Comparison of ENCODE assay signal across 7 mouse cellular contexts in the genomic region with DNA sequence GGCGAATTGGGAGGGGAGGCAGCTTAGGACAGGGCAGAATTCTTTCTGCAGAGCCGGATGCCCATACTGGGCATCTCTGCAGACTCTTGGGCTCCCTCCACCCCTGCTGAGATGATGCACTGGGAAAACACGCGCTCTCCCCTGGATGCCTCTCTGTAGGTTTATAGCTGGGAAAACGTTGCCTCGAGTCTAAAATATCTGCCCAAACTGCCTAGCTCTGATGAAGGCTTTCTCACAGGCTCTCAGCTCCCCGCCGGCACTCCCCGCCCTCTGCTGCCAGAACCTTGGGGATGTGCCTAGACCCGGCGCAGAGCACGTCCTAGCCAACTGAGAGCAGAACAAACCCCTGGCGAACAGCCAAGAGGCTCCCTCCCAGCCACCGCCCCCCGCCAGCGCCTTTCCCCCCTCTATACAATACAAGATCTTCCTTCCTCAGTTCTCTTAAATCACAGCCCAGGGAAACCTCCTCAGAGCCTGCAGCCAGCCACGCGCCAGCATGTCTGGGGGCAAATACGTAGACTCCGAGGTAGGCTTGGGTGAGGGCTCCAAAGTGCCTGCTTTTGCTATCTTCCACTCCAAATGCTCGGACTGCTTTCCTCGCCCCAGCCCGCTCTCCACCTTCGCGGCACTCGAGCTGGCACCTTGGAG. TPM values are rescaled to one million over a fixed set of nuclear protein-coding genes. Genes with fewer than 3 reads are reported as not detected.
A peak's percentile ranks its signal among the peaks of the same experiment; 100 is the strongest.
DNase-seq lines count a peak whose midpoint lies in the region; ATAC-seq and TF ChIP-seq lines count a peak whose summit lies in the region.

A gene (plus strand): TSS at position 382 of the 648 bp plus-strand sequence.

- peak within 1 kb of the TSS; percentile 88 for H3K4me2 ChIP-seq in embryonic facial prominence, embryonic 12.5 days (replicated peaks)

- WGBS in embryonic facial prominence, embryonic 12.5 days = under 1% methylated on average over 26 of the region's 26 CpGs
- under 1% methylated on average over 26 of the region's 26 CpGs for WGBS in kidney, adult 2 months
- under 1% methylated on average over 26 of the region's 26 CpGs for WGBS in small intestine, adult 2 months

- no peaks in the 10 kb centered on the region for H3K9me3 ChIP-seq in embryonic facial prominence, embryonic 12.5 days

- H3K4me1 ChIP-seq in embryonic facial prominence, embryonic 12.5 days = peaks cover 21% of the 10 kb centered on the region
- 0 out of 2 replicates have a peak, but pooled peaks cover 5% of the 10 kb centered on the region for H3K4me1 ChIP-seq in kidney, adult 2 months (ENCODE audit: control insufficient read depth, insufficient read depth, low read length)
- H3K4me1 ChIP-seq in small intestine, adult 2 months (ENCODE audit: control insufficient read depth, insufficient read depth, insufficient read length, low read length) = no peaks in the 10 kb centered on the region

- TF ChIP-seq CTCF in kidney, adult 2 months (conservative IDR thresholded peaks at IDR 0.05; ENCODE audit: insufficient read depth, insufficient read length, low read depth, low read length) = no peak
- no peak for TF ChIP-seq CTCF in small intestine, adult 2 months (IDR thresholded peaks at IDR 0.05; ENCODE audit: extremely low read depth, insufficient read length, insufficient replicate concordance, low read depth, low read length)

- peak within 1 kb of the TSS; percentile 43 for H3K4me3 ChIP-seq in embryonic facial prominence, embryonic 12.5 days
- peak within 1 kb of the TSS; percentile 41 for H3K4me3 ChIP-seq in kidney, adult 2 months (ENCODE audit: insufficient read depth, low read depth, low read length)
- H3K4me3 ChIP-seq in small intestine, adult 2 months (ENCODE audit: low read depth, low read length) = peak within 1 kb of the TSS; percentile 71

- peaks cover 28% of the 10 kb centered on the region for H3K27me3 ChIP-seq in embryonic facial prominence, embryonic 12.5 days
- no peaks in the 10 kb centered on the region for H3K27me3 ChIP-seq in kidney, adult 2 months (replicated peaks; ENCODE audit: control insufficient read depth, insufficient read depth, low read length)
- H3K27me3 ChIP-seq in small intestine, adult 2 months (ENCODE audit: control insufficient read depth, insufficient read depth, low read length) = peaks cover 19% of the 10 kb centered on the region

- peak in 1 of 2 experiments; percentile 25 for DNase-seq in adrenal gland, postnatal 4 days (ENCODE audit: low spot score in 2 of 2)
- peak; percentile 81 to 92 for DNase-seq in heart, adult 18-20 months
- DNase-seq in kidney, adult 2 months = peak; percentile 81
- DNase-seq in left cerebral cortex, postnatal 4 days = peak; percentile 74
- peak; percentile 70 for DNase-seq in mesoderm, embryonic 11.5 days (ENCODE audit: low read depth, low spot score)

- intact Hi-C loops in left cerebral cortex, postnatal 4 days (cut with DNase I) = loop anchor here (5.0 kb wide), 1 partner anchor 199 kb away; no protein-coding TSS in a partner anchor

- H3K9ac ChIP-seq in embryonic facial prominence, embryonic 12.5 days = peak within 1 kb of the TSS; percentile 40

- peak; percentile 85 for ATAC-seq in embryonic facial prominence, embryonic 12.5 days (ENCODE audit: insufficient number of reproducible peaks, insufficient read depth, low FRiP score, low TSS enrichment)

- no peak for TF ChIP-seq POLR2A in kidney, adult 2 months (IDR thresholded peaks at IDR 0.05; ENCODE audit: low read depth, low read length)
- peak; percentile 39; the same call in 1 of the 2 replicates for TF ChIP-seq POLR2A in small intestine, adult 2 months (IDR thresholded peaks at IDR 0.05; ENCODE audit: low read depth, low read length)

- no peaks in the 10 kb centered on the region for H3K36me3 ChIP-seq in embryonic facial prominence, embryonic 12.5 days
- H3K36me3 ChIP-seq in kidney, adult 2 months (ENCODE audit: control insufficient read depth, insufficient read depth, low read length) = no peaks in the 10 kb centered on the region
- H3K36me3 ChIP-seq in small intestine, adult 2 months (ENCODE audit: control insufficient read depth, insufficient read depth, low read length) = no peaks in the 10 kb centered on the region

- no peak within 1 kb of the TSS; the same call in 1 of the 2 replicates for H3K27ac ChIP-seq in embryonic facial prominence, embryonic 12.5 days
- peak within 1 kb of the TSS; percentile 84 for H3K27ac ChIP-seq in kidney, adult 2 months (ENCODE audit: insufficient read depth, low read depth, low read length)
- H3K27ac ChIP-seq in small intestine, adult 2 months (ENCODE audit: insufficient read depth, low read depth, low read length) = peak within 1 kb of the TSS; percentile 89

RNA-seq across cellular contexts. Expression of the gene that starts here (rescaled TPM):
- 100 to 1,000 TPM; 172 to 175 TPM for total RNA-seq in adrenal gland, postnatal 4 days (2021)
- polyA plus RNA-seq in embryonic facial prominence, embryonic 12.5 days (2016; fragmentation: Nextera tagmentation; extraction: Ambion mirVana) = 28.6 and 28.8 TPM in 2 replicates
- 100 to 1,000 TPM; 200 to 201 TPM for total RNA-seq in heart, adult 18-20 months (2021)
- polyA plus RNA-seq in kidney, adult 2 months (2012; rRNA removed) = 149 and 197 TPM in 2 replicates
- 10 to 100 TPM; 47.9 to 48.5 TPM for total RNA-seq in left cerebral cortex, postnatal 4 days (2021)
- polyA plus RNA-seq in small intestine, adult 2 months (2012; rRNA removed) = 68.9 and 95.8 TPM in 2 replicates
